Mouse (Mus musculus): ENCODE data around the gene Unc13a. TPM values are rescaled to one million over a fixed set of nuclear protein-coding genes. Genes with fewer than 3 reads are reported as not detected.

Gene Unc13a
- total RNA-seq, 1 experiment, result 3.0 TPM

DNA sequence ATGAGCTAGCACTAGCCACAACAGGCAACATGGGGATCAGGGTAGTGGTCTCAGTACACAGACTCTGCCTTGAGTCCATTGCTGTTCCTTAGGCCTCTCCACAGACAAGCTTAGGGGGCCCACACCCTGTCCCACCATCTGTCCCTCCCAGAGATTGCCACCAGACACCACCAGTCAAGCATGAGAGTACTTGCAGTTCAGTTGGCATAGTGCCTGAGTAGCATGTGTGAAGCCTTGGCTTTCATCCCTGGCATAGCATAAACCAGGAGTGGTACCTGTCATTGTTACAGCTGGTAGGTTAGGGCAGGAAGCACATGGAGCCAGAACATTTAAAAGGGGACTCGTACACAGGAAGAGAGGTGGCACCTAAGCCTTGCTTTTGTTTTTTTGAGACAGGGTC lies 11.8 kb downstream of the Unc13a start:
- Histone ChIP-seq H3K9me3 (ENCODE audit: control insufficient read depth, insufficient read depth, low read depth, low read length) (no peaks in the 10 kb centered on the region), H3K4me1 (ENCODE audit: control insufficient read depth in 2 of 2, insufficient read depth in 2 of 2, low read length in 2 of 2, poor library complexity in 1 of 2) (peaks cover 0 to 26% of the 10 kb centered on the region in 2 experiments; a peak in 2 of 4 replicates), H3K36me3 (ENCODE audit: control insufficient read depth, insufficient read depth, low read length, poor library complexity, severe bottlenecking) (no peaks in the 10 kb centered on the region; the same call in 1 of the 2 replicates), H3K27ac (ENCODE audit: insufficient read depth, low read depth, low read length, poor library complexity, severe bottlenecking) (no peak overlapping the region), H3K4me3 (ENCODE audit: insufficient read depth in 1 of 2, low read depth in 1 of 2, low read length in 2 of 2, poor library complexity in 1 of 2, severe bottlenecking in 1 of 2) (no peak overlapping the region), H3K9ac (ENCODE audit: insufficient read depth, low read depth, low read length, poor library complexity, severe bottlenecking) (no peak overlapping the region)
- in situ Hi-C loops (cut with MboI; ENCODE audit: low sequenced_read_pairs in 2 of 2, unreplicated experiment in 2 of 2), result no loop called here
- no peak for TF ChIP-seq HCFC1 (IDR thresholded peaks at IDR 0.05; ENCODE audit: borderline replicate concordance, insufficient read depth, low read length)
- no peak for TF ChIP-seq CHD2 (IDR thresholded peaks at IDR 0.05; ENCODE audit: low read depth, low read length)
- TF ChIP-seq ZNF384 (IDR thresholded peaks at IDR 0.05; ENCODE audit: low read depth, low read length), result no peak
- TF ChIP-seq MAFK (IDR thresholded peaks at IDR 0.05; ENCODE audit: insufficient read depth, low read depth, low read length), result no peak
- TF ChIP-seq ZC3H11A (IDR thresholded peaks at IDR 0.05; ENCODE audit: borderline replicate concordance, low read depth, low read length), result no peak
- no peak for DNase-seq (ENCODE audit: low read depth, low spot score)

DNA sequence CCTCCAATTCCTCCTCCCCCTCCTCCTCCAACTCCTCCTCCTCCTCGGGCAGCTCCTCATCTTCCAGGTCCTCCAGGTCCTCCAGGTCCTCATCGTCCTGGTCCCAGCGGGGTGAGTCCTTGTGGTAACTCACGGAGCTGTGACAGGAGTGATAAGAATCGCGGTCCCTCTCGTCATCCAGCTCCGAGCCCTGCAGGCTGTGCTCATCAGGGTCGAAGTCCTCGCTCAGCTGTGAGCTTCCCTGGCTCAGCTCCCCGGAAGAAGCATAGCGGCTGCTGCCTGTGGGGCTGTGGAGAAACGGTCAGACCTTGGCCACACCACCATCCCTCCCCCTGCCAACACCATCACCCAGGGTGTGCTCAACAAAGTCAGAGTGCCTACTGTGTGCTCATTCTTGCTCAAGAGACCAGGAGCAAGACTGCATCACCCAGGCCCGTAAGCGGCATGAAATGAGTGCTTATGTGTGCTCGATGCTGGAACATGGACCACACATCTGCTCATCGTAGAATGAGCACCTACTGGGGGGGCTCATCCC lies 13.0 kb downstream of the Unc13a start:
- DNase-seq (ENCODE audit: low read depth, low spot score), result no peak

DNA sequence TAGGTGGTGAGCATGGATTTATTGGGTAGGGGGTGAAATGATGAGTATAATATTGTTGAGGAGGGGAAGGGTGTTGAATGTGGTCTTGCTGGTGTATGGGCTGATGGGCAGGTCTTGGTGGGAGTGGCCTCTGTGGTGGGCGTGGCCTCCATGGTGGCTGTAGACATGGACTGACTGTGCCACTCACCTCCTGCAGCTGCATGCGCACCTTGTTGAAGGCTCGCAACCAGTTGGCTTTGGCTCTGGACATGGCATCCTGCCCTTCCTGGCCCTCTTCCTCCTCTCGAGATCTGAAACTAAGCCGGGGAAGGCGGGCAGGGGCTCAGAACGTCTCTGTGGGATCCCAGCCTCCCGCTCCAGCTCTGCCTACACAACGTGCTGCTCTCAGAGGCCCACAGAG lies 13.7 kb downstream of the Unc13a start:
- Histone ChIP-seq H3K27ac (ENCODE audit: insufficient read depth, low read depth, low read length, poor library complexity, severe bottlenecking) (no peak overlapping the region), H3K4me1 (ENCODE audit: control insufficient read depth in 2 of 2, insufficient read depth in 2 of 2, low read length in 2 of 2, poor library complexity in 1 of 2) (peaks cover 0 to 22% of the 10 kb centered on the region in 2 experiments; a peak in 2 of 4 replicates), H3K4me3 (ENCODE audit: insufficient read depth in 1 of 2, low read depth in 1 of 2, low read length in 2 of 2, poor library complexity in 1 of 2, severe bottlenecking in 1 of 2) (peak overlapping the region in 1 of 2 experiments; percentile 13; a peak in 1 of 4 replicates), H3K36me3 (ENCODE audit: control insufficient read depth, insufficient read depth, low read length, poor library complexity, severe bottlenecking) (no peaks in the 10 kb centered on the region; the same call in 1 of the 2 replicates), H3K9me3 (ENCODE audit: control insufficient read depth, insufficient read depth, low read depth, low read length) (no peaks in the 10 kb centered on the region), H3K9ac (ENCODE audit: insufficient read depth, low read depth, low read length, poor library complexity, severe bottlenecking) (0 out of 2 replicates have a peak overlapping the region, but pooled peaks have one; percentile 13)
- TF ChIP-seq HCFC1 (IDR thresholded peaks at IDR 0.05; ENCODE audit: borderline replicate concordance, insufficient read depth, low read length) (no peak), ZC3H11A (IDR thresholded peaks at IDR 0.05; ENCODE audit: borderline replicate concordance, low read depth, low read length) (no peak), MAFK (IDR thresholded peaks at IDR 0.05; ENCODE audit: insufficient read depth, low read depth, low read length) (no peak), ZNF384 (IDR thresholded peaks at IDR 0.05; ENCODE audit: low read depth, low read length) (no peak), CHD2 (IDR thresholded peaks at IDR 0.05; ENCODE audit: low read depth, low read length) (no peak)
- in situ Hi-C loops (cut with MboI; ENCODE audit: low sequenced_read_pairs in 2 of 2, unreplicated experiment in 2 of 2), result no loop called here
- no peak for DNase-seq (ENCODE audit: low read depth, low spot score)

More for the DNA sequence above, 13.0 kb downstream of the Unc13a start:
- Histone ChIP-seq H3K4me1 (ENCODE audit: control insufficient read depth in 2 of 2, insufficient read depth in 2 of 2, low read length in 2 of 2, poor library complexity in 1 of 2) (peaks cover 0 to 22% of the 10 kb centered on the region in 2 experiments; a peak in 2 of 4 replicates), H3K27ac (ENCODE audit: insufficient read depth, low read depth, low read length, poor library complexity, severe bottlenecking) (no peak overlapping the region), H3K4me3 (ENCODE audit: insufficient read depth in 1 of 2, low read depth in 1 of 2, low read length in 2 of 2, poor library complexity in 1 of 2, severe bottlenecking in 1 of 2) (no peak overlapping the region), H3K36me3 (ENCODE audit: control insufficient read depth, insufficient read depth, low read length, poor library complexity, severe bottlenecking) (no peaks in the 10 kb centered on the region; the same call in 1 of the 2 replicates), H3K9me3 (ENCODE audit: control insufficient read depth, insufficient read depth, low read depth, low read length) (no peaks in the 10 kb centered on the region), H3K9ac (ENCODE audit: insufficient read depth, low read depth, low read length, poor library complexity, severe bottlenecking) (no peak overlapping the region)
- TF ChIP-seq ZNF384 (IDR thresholded peaks at IDR 0.05; ENCODE audit: low read depth, low read length), result no peak
- no peak for TF ChIP-seq MAFK (IDR thresholded peaks at IDR 0.05; ENCODE audit: insufficient read depth, low read depth, low read length)
- no peak for TF ChIP-seq ZC3H11A (IDR thresholded peaks at IDR 0.05; ENCODE audit: borderline replicate concordance, low read depth, low read length)
- in situ Hi-C loops (cut with MboI; ENCODE audit: low sequenced_read_pairs in 2 of 2, unreplicated experiment in 2 of 2), result no loop called here

- Histone ChIP-seq H3K4me3 (ENCODE audit: insufficient read depth in 1 of 2, low read depth in 1 of 2, low read length in 2 of 2, poor library complexity in 1 of 2, severe bottlenecking in 1 of 2) (peak overlapping the region; percentile 24 to 46; a peak in 2 of 4 replicates), H3K27ac (ENCODE audit: insufficient read depth, low read depth, low read length, poor library complexity, severe bottlenecking) (no peak overlapping the region), H3K36me3 (ENCODE audit: control insufficient read depth, insufficient read depth, low read length, poor library complexity, severe bottlenecking) (no peaks in the 10 kb centered on the region; the same call in 1 of the 2 replicates), H3K9ac (ENCODE audit: insufficient read depth, low read depth, low read length, poor library complexity, severe bottlenecking) (no peak overlapping the region), H3K9me3 (ENCODE audit: control insufficient read depth, insufficient read depth, low read depth, low read length) (no peaks in the 10 kb centered on the region), H3K4me1 (ENCODE audit: control insufficient read depth in 2 of 2, insufficient read depth in 2 of 2, low read length in 2 of 2, poor library complexity in 1 of 2) (peaks cover 0 to 16% of the 10 kb centered on the region in 2 experiments; a peak in 2 of 4 replicates)
- in situ Hi-C loops (cut with MboI; ENCODE audit: low sequenced_read_pairs in 2 of 2, unreplicated experiment in 2 of 2), result no loop called here
- TF ChIP-seq CHD2 (IDR thresholded peaks at IDR 0.05; ENCODE audit: low read depth, low read length), result no peak
- no peak for TF ChIP-seq ZC3H11A (IDR thresholded peaks at IDR 0.05; ENCODE audit: borderline replicate concordance, low read depth, low read length)
- no peak for TF ChIP-seq HCFC1 (IDR thresholded peaks at IDR 0.05; ENCODE audit: borderline replicate concordance, insufficient read depth, low read length)
- no peak for TF ChIP-seq MAFK (IDR thresholded peaks at IDR 0.05; ENCODE audit: insufficient read depth, low read depth, low read length)
- TF ChIP-seq ZNF384 (IDR thresholded peaks at IDR 0.05; ENCODE audit: low read depth, low read length), result no peak
- no peak for DNase-seq (ENCODE audit: low read depth, low spot score)
These were observed 17.0 kb downstream of the Unc13a start for GRCm38 (mm10) chr8:71654600-71654999.
